In the genomic region with DNA sequence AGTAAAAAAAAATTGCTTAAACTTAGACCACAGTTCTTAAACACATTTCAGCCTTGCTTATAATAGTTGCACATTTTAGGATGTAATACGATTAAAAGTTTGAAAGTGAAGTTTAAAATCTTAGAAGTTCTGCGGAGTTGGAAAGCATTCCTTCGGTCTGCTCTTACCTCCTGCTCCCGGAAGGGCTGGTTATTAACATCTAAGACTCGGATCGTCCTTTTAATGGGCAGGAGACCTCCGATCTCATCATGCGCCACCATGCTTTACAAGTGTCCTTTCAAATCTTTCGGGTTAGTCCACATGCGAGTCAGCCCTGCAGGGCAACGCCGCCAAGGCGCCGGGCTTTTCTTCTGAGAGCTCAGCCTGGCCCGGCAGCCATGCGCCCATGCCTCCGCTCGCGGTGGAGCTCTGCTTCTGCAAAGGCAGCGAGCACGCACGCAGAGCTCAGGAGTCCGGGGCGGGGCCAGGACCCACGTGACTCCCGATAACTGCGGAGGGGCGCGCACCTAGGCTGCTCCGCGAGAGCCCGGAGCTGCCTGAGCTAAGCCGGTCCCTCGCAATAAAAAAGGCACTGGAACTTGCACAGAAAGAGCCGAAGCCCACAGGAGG, we compare ENCODE assay signal across 8 mouse cellular contexts. TPM values are rescaled to one million over a fixed set of nuclear protein-coding genes. Genes with fewer than 3 reads are reported as not detected.
DNase-seq lines count a peak whose midpoint lies in the region; ATAC-seq lines count a peak whose summit lies in the region.

No protein-coding gene starts in this region.

- ATAC-seq in inflammation-experienced regulatory T-cells, adult 6 months: peak; percentile 97
- ATAC-seq in megakaryocyte progenitor cell, adult 5-6 weeks (replicated peaks; ENCODE audit: poor library complexity): peak; percentile 85

- intact Hi-C loops in gastrocnemius, postnatal 14 days (cut with DNase I; ENCODE audit: low total_unique reads): no loop called here
- intact Hi-C loops in left cerebral cortex, postnatal 10 days (cut with DNase I): no loop called here

- DNase-seq in adrenal gland, adult 18-20 months (ENCODE audit: low spot score in 2 of 2): peak; percentile 95 to 97
- peak; percentile 94 for DNase-seq in embryo, embryonic 10.5 days (ENCODE audit: low spot score)
- peak; percentile 89 for DNase-seq in gastrocnemius, postnatal 14 days
- peak; percentile 61 to 94 for DNase-seq in left cerebral cortex, postnatal 10 days (ENCODE audit: extremely low spot score in 1 of 2, low spot score in 2 of 2)
- DNase-seq in right cerebral cortex, postnatal 10 days (ENCODE audit: low spot score in 2 of 2): peak; percentile 88 to 89
- DNase-seq in urinary bladder, postnatal 14 days (ENCODE audit: low spot score): peak; percentile 94

RNA-seq across cellular contexts. Expression of a gene that starts 24.8 kb away (rescaled TPM):
- 100 to 1,000 TPM; 130 to 236 TPM for total RNA-seq in adrenal gland, adult 18-20 months (2021)
- total RNA-seq in gastrocnemius, postnatal 14 days (2021): 10 to 100 TPM; 32.8 to 46.3 TPM
- polyA plus RNA-seq in inflammation-experienced regulatory T-cells, adult 6 months (2017; shearing (Covaris generic)): 10 to 100 TPM; 24.1 to 29.7 (median 27.0) TPM
- total RNA-seq in left cerebral cortex, postnatal 10 days (2021): 10 to 100 TPM; 14.0 to 23.5 TPM
- total RNA-seq in megakaryocyte progenitor cell, adult 5-6 weeks (2015): 34.2 and 37.4 TPM in 2 replicates
- total RNA-seq in megakaryocyte progenitor cell, adult 5-6 weeks (2017): 83.5 and 102 TPM in 2 replicates

RNA-seq across cellular contexts. Expression of a gene that starts 24.8 kb away (rescaled TPM):
- total RNA-seq in adrenal gland, adult 18-20 months (2021): not detected
- not detected for total RNA-seq in gastrocnemius, postnatal 14 days (2021)
- under 1 TPM in 1 of 3 experiments, not detected in 2; 0.67 TPM for polyA plus RNA-seq in inflammation-experienced regulatory T-cells, adult 6 months (2017; shearing (Covaris generic))
- total RNA-seq in left cerebral cortex, postnatal 10 days (2021): not detected
- not detected in 2 replicates for total RNA-seq in megakaryocyte progenitor cell, adult 5-6 weeks (2015)
- not detected in 2 replicates for total RNA-seq in megakaryocyte progenitor cell, adult 5-6 weeks (2017)

RNA-seq across cellular contexts. Expression of a gene that starts 39.3 kb away (rescaled TPM):
- total RNA-seq in adrenal gland, adult 18-20 months (2021): not detected
- not detected for total RNA-seq in gastrocnemius, postnatal 14 days (2021)
- not detected for polyA plus RNA-seq in inflammation-experienced regulatory T-cells, adult 6 months (2017; shearing (Covaris generic))
- total RNA-seq in left cerebral cortex, postnatal 10 days (2021): not detected
- not detected in 2 replicates for total RNA-seq in megakaryocyte progenitor cell, adult 5-6 weeks (2015)
- total RNA-seq in megakaryocyte progenitor cell, adult 5-6 weeks (2017): not detected in 2 replicates

RNA-seq across cellular contexts. Expression of a gene that starts 51.9 kb away (rescaled TPM):
- not detected for total RNA-seq in adrenal gland, adult 18-20 months (2021)
- not detected for total RNA-seq in gastrocnemius, postnatal 14 days (2021)
- polyA plus RNA-seq in inflammation-experienced regulatory T-cells, adult 6 months (2017; shearing (Covaris generic)): not detected
- total RNA-seq in left cerebral cortex, postnatal 10 days (2021): not detected
- not detected in 2 replicates for total RNA-seq in megakaryocyte progenitor cell, adult 5-6 weeks (2015)
- not detected in 2 replicates for total RNA-seq in megakaryocyte progenitor cell, adult 5-6 weeks (2017)

RNA-seq across cellular contexts. Expression of a gene that starts 55.7 kb away (rescaled TPM):
- not detected for total RNA-seq in adrenal gland, adult 18-20 months (2021)
- total RNA-seq in gastrocnemius, postnatal 14 days (2021): not detected
- polyA plus RNA-seq in inflammation-experienced regulatory T-cells, adult 6 months (2017; shearing (Covaris generic)): not detected
- not detected for total RNA-seq in left cerebral cortex, postnatal 10 days (2021)
- total RNA-seq in megakaryocyte progenitor cell, adult 5-6 weeks (2015): not detected in 2 replicates
- total RNA-seq in megakaryocyte progenitor cell, adult 5-6 weeks (2017): not detected in 2 replicates

Comparison
In these comparisons a context has a peak if more than half of its experiments do, and no peak if none do; other contexts are left out.
1. Peak in every context shown above with its lines: DNase-seq and ATAC-seq.